Mouse (Mus musculus): ENCODE measurements at regions not wholly inside any gene's neighbourhood (a gene's known extent, or its start where the extent isn't known, plus 50 kb on each side); places are given as distances from the start of the nearest gene placed in this dataset.

- TF ChIP-seq CTCF (IDR thresholded peaks at IDR 0.05; ENCODE audit: low read depth, low read length) (no peak), POLR2A (IDR thresholded peaks at IDR 0.05; ENCODE audit: borderline replicate concordance, low read depth, low read length) (no peak)
These were observed 244.0 kb downstream of the C1d start for GRCm38 (mm10) chr11:17501120-17502043.

All from bone marrow macrophage, adult 2 months (primary cell).